Mouse (Mus musculus) T-helper 1 cell (primary cell): Measurements from ENCODE around the gene Fam196a.

ENCODE experiments used
- in situ Hi-C: fragments of 300-600 bp; cut with MboI, MseI; formaldehyde crosslinking; loops from one replicate; pipeline ENCODE4 v1.15.1; 2025; ENCODE audit warnings: high pct_unique_total_duplicates

The Fam196a gene

GRCm38 (mm10) chr7:134937927-134938609 lies at the start of gene Fam196a:
TSS of gene Fam196a (minus strand) at chr7:134938430.
- in situ Hi-C loops: no loop called here

GRCm38 (mm10) chr7:134961608-134962007 lies 23.4 kb upstream of the Fam196a start:
- in situ Hi-C loops: no loop called here

- in situ Hi-C loops: no loop called here
Observed at GRCm38 (mm10) chr7:134960871-134961270, 22.6 kb upstream of the Fam196a start.

GRCm38 (mm10) chr7:134959086-134959485 lies 20.9 kb upstream of the Fam196a start:
- in situ Hi-C loops: no loop called here

GRCm38 (mm10) chr7:134945925-134946716 lies 7.9 kb upstream of the Fam196a start:
- in situ Hi-C loops: no loop called here

- in situ Hi-C loops: no loop called here
Observed at GRCm38 (mm10) chr7:134943701-134944100, 5.5 kb upstream of the Fam196a start.

GRCm38 (mm10) chr7:134943063-134943462 lies 4.8 kb upstream of the Fam196a start:
- in situ Hi-C loops: no loop called here

GRCm38 (mm10) chr7:134941891-134942290 lies 3.7 kb upstream of the Fam196a start:
- in situ Hi-C loops: no loop called here

- in situ Hi-C loops: no loop called here
Observed at GRCm38 (mm10) chr7:134937471-134937926, 731 bp downstream of the Fam196a start.

GRCm38 (mm10) chr7:134931886-134932285 lies 6.3 kb downstream of the Fam196a start:
- in situ Hi-C loops: no loop called here

- in situ Hi-C loops: loop anchor here (10.0 kb wide), 1 partner anchor 853 kb away; no protein-coding TSS in a partner anchor
Observed at GRCm38 (mm10) chr7:134901992-134902391, 36.2 kb downstream of the Fam196a start.

GRCm38 (mm10) chr7:134899462-134899861 lies 38.8 kb downstream of the Fam196a start:
- in situ Hi-C loops: no loop called here

GRCm38 (mm10) chr7:134894604-134895003 lies 43.6 kb downstream of the Fam196a start:
- in situ Hi-C loops: no loop called here

GRCm38 (mm10) chr7:134892972-134893371 lies 45.3 kb downstream of the Fam196a start:
- in situ Hi-C loops: no loop called here

- in situ Hi-C loops: no loop called here
Observed at GRCm38 (mm10) chr7:134892449-134892871, 45.8 kb downstream of the Fam196a start.

GRCm38 (mm10) chr7:134883516-134883915 lies 54.7 kb downstream of the Fam196a start:
- in situ Hi-C loops: no loop called here

GRCm38 (mm10) chr7:134880431-134880830 lies 57.8 kb downstream of the Fam196a start:
- in situ Hi-C loops: no loop called here

GRCm38 (mm10) chr7:134878985-134879384 lies 59.2 kb downstream of the Fam196a start:
- in situ Hi-C loops: no loop called here

- in situ Hi-C loops: no loop called here
Observed at GRCm38 (mm10) chr7:134872981-134873380, 65.2 kb downstream of the Fam196a start.

- in situ Hi-C loops: no loop called here
Observed at GRCm38 (mm10) chr7:134872511-134872910, 65.7 kb downstream of the Fam196a start.

- in situ Hi-C loops: no loop called here
Observed at GRCm38 (mm10) chr7:134864175-134864574, 74.1 kb downstream of the Fam196a start.

- in situ Hi-C loops: no loop called here
Observed at GRCm38 (mm10) chr7:134862000-134862399, 76.2 kb downstream of the Fam196a start.

GRCm38 (mm10) chr7:134842751-134843150 lies 95.5 kb downstream of the Fam196a start:
- in situ Hi-C loops: no loop called here
